Mouse (Mus musculus): ENCODE results near the gene Gle1. TPM values are rescaled to one million over a fixed set of nuclear protein-coding genes. Genes with fewer than 3 reads are reported as not detected.

Gle1 gene
- polyA plus RNA-seq, 1 experiment from 2014 or later = 77.8 TPM

Small RNA genes lying within 50 kb of the gene (microRNA-seq; reads per million reads assigned to microRNA genes)
- gene Mir6997 = 1.4 reads per million

Other genes starting within 250 kb of the Gle1 start
- gene Gm13420, start 183.7 kb upstream of the Gle1 start, polyA plus RNA-seq (2016; fragmentation: Nextera tagmentation; extraction: Ambion mirVana) = not detected in 2 replicates
- 0.85 TPM in 1 of 2 replicates, not detected in the other for gene Gm13547, start 176.1 kb upstream of the Gle1 start, polyA plus RNA-seq (2016; fragmentation: Nextera tagmentation; extraction: Ambion mirVana)
- gene Coq4, start 147.9 kb upstream of the Gle1 start, polyA plus RNA-seq (2016; fragmentation: Nextera tagmentation; extraction: Ambion mirVana) = 25.0 and 33.2 TPM in 2 replicates
- gene Trub2, start 146.9 kb upstream of the Gle1 start, polyA plus RNA-seq (2016; fragmentation: Nextera tagmentation; extraction: Ambion mirVana) = 47.1 and 50.3 TPM in 2 replicates
- gene Slc27a4, start 132.8 kb upstream of the Gle1 start, polyA plus RNA-seq (2016; fragmentation: Nextera tagmentation; extraction: Ambion mirVana) = 26.2 and 27.8 TPM in 2 replicates
- 15.3 and 19.0 TPM in 2 replicates for gene Urm1, start 115.4 kb upstream of the Gle1 start, polyA plus RNA-seq (2016; fragmentation: Nextera tagmentation; extraction: Ambion mirVana)
- 22.3 and 22.6 TPM in 2 replicates for gene Cercam, start 66.3 kb upstream of the Gle1 start, polyA plus RNA-seq (2016; fragmentation: Nextera tagmentation; extraction: Ambion mirVana)
- 108 and 110 TPM in 2 replicates for gene Odf2, start 46.2 kb upstream of the Gle1 start, polyA plus RNA-seq (2016; fragmentation: Nextera tagmentation; extraction: Ambion mirVana)
- 166 and 169 TPM in 2 replicates for gene Sptan1, start 30.1 kb downstream of the Gle1 start, polyA plus RNA-seq (2016; fragmentation: Nextera tagmentation; extraction: Ambion mirVana)
- 38.0 and 39.1 TPM in 2 replicates for gene Wdr34, start 113.5 kb downstream of the Gle1 start, polyA plus RNA-seq (2016; fragmentation: Nextera tagmentation; extraction: Ambion mirVana)
- gene Set, start 122.0 kb downstream of the Gle1 start, polyA plus RNA-seq (2016; fragmentation: Nextera tagmentation; extraction: Ambion mirVana) = 627 and 693 TPM in 2 replicates
- gene Pkn3, start 142.3 kb downstream of the Gle1 start, polyA plus RNA-seq (2016; fragmentation: Nextera tagmentation; extraction: Ambion mirVana) = 8.7 and 9.2 TPM in 2 replicates
- gene Zdhhc12, start 158.2 kb downstream of the Gle1 start, polyA plus RNA-seq (2016; fragmentation: Nextera tagmentation; extraction: Ambion mirVana) = 22.8 and 23.9 TPM in 2 replicates
- 11.6 and 11.7 TPM in 2 replicates for gene Zer1, start 189.2 kb downstream of the Gle1 start, polyA plus RNA-seq (2016; fragmentation: Nextera tagmentation; extraction: Ambion mirVana)
- gene Tbc1d13, start 198.3 kb downstream of the Gle1 start, polyA plus RNA-seq (2016; fragmentation: Nextera tagmentation; extraction: Ambion mirVana) = 11.2 and 12.9 TPM in 2 replicates
- 13.9 and 14.2 TPM in 2 replicates for gene Endog, start 236.1 kb downstream of the Gle1 start, polyA plus RNA-seq (2016; fragmentation: Nextera tagmentation; extraction: Ambion mirVana)
- 60.4 and 64.0 TPM in 2 replicates for gene Spout1, start 243.0 kb downstream of the Gle1 start, polyA plus RNA-seq (2016; fragmentation: Nextera tagmentation; extraction: Ambion mirVana)